Mouse (Mus musculus) G1E (cell line): ENCODE measurements around the gene Dnajc27.

ENCODE experiments used
- CTCF ChIP-seq: IDR thresholded peaks from 2 replicates; pipeline ENCODE4 v1.5.1; 2012; ENCODE audit warnings: low read depth, low read length, inconsistent platforms, mixed read lengths
- GATA1 ChIP-seq: IDR thresholded peaks from 2 replicates; pipeline ENCODE4 v1.6.1; 2012; ENCODE audit warnings: borderline replicate concordance, low read length, inconsistent platforms, mixed read lengths
- GATA2 ChIP-seq: IDR thresholded peaks from 2 replicates; pipeline ENCODE4 v1.6.1; 2012; ENCODE audit warnings: low read depth, low read length, inconsistent platforms, borderline replicate concordance
- POLR2AphosphoS5 ChIP-seq: IDR thresholded peaks from 2 replicates; pipeline ENCODE4 v1.6.1; 2012; ENCODE audit warnings: low read depth, low read length, inconsistent platforms; ENCODE audit not compliant: insufficient replicate concordance
- TAL1 ChIP-seq: conservative IDR thresholded peaks from 2 replicates; pipeline ENCODE4 v1.6.1; 2012; ENCODE audit warnings: low read depth, low read length, inconsistent platforms, mixed read lengths

GRCm38 (mm10) chr12:4050861-4051425, 31.4 kb upstream of the Dnajc27 start:
- TF ChIP-seq TAL1, result no peak
- no peak for TF ChIP-seq CTCF
- no peak for TF ChIP-seq GATA1
- no peak for TF ChIP-seq POLR2AphosphoS5
- no peak for TF ChIP-seq GATA2
